Mouse (Mus musculus) neural tube, embryonic 13.5 days (tissue): ENCODE data around the gene Gemin5. TPM values are rescaled to one million over a fixed set of nuclear protein-coding genes. Genes with fewer than 3 reads are reported as not detected.

ENCODE experiments used
- ATAC-seq: fragments of 200-750 bp; cut with Nextera tagmentation; 2 replicates; pipeline ENCODE4 v1.8.0; 2017; ENCODE audit warnings: low read depth, mild to moderate bottlenecking, moderate TSS enrichment, moderate library complexity
- H3K27ac ChIP-seq: fragments of 300-500 bp; sonication (generic); replicated peaks from 2 replicates; pipeline ENCODE4 v1.5.1; 2015; ENCODE audit warnings: moderate library complexity, mild to moderate bottlenecking, inconsistent platforms
- H3K27me3 ChIP-seq: fragments of 300-500 bp; sonication (generic); 2 replicates; pipeline ENCODE4 v1.6.1; 2015; ENCODE audit warnings: mild to moderate bottlenecking, inconsistent platforms
- H3K36me3 ChIP-seq: fragments of 300-500 bp; sonication (generic); 2 replicates; pipeline ENCODE4 v1.6.1; 2015; ENCODE audit warnings: mild to moderate bottlenecking, inconsistent platforms
- H3K4me1 ChIP-seq: fragments of 300-500 bp; sonication (generic); replicated peaks from 2 replicates; pipeline ENCODE4 v1.6.1; 2015; ENCODE audit warnings: inconsistent platforms
- H3K4me2 ChIP-seq: fragments of 300-500 bp; sonication (generic); 2 replicates; pipeline ENCODE4 v1.6.1; 2015; ENCODE audit warnings: inconsistent platforms, mild to moderate bottlenecking, moderate library complexity
- H3K4me3 ChIP-seq: fragments of 300-500 bp; sonication (generic); 2 replicates; pipeline ENCODE4 v1.5.1; 2015; ENCODE audit warnings: mild to moderate bottlenecking, inconsistent platforms
- H3K9ac ChIP-seq: fragments of 300-500 bp; sonication (generic); 2 replicates; pipeline ENCODE4 v1.6.1; 2015; ENCODE audit warnings: moderate library complexity, mild to moderate bottlenecking, inconsistent platforms
- H3K9me3 ChIP-seq: fragments of 300-500 bp; sonication (generic); 2 replicates; pipeline ENCODE4 v1.6.1; 2016; ENCODE audit warnings: inconsistent platforms
- WGBS: fragments of 180-500 bp; shearing (Covaris S2); methylation state at CpG from one replicate; pipeline ENCODE4 v1.1.7; 2015; 5-methylcytosine and 5-hydroxymethylcytosine counted together
- polyA plus RNA-seq: library from polyadenylated mRNA; unstranded; fragments of >200 nt; fragmentation: Nextera tagmentation; extraction: Ambion mirVana; gene quantifications from 2 replicates; pipeline ENCODE4 v1.2.1, GENCODE M21; 2015

The Gemin5 gene
- polyA plus RNA-seq, 1 experiment from 2014 or later: 12.4 TPM

GRCm38 (mm10) chr11:58092541-58092940, 75.8 kb downstream of the Gemin5 start:
- no peak overlapping the region for H3K4me3 ChIP-seq
- H3K4me2 ChIP-seq: peak overlapping the region; percentile 36
- 57% methylated on average over 4 of the region's 4 CpGs for WGBS
- peaks cover 8% of the 10 kb centered on the region; the same call in 1 of the 2 replicates for H3K4me1 ChIP-seq
- H3K9ac ChIP-seq: no peak overlapping the region
- H3K36me3 ChIP-seq: no peaks in the 10 kb centered on the region
- H3K27me3 ChIP-seq: peaks cover 20% of the 10 kb centered on the region
- no peak overlapping the region for H3K27ac ChIP-seq
- no peaks in the 10 kb centered on the region for H3K9me3 ChIP-seq
- ATAC-seq: no peak

DNA sequence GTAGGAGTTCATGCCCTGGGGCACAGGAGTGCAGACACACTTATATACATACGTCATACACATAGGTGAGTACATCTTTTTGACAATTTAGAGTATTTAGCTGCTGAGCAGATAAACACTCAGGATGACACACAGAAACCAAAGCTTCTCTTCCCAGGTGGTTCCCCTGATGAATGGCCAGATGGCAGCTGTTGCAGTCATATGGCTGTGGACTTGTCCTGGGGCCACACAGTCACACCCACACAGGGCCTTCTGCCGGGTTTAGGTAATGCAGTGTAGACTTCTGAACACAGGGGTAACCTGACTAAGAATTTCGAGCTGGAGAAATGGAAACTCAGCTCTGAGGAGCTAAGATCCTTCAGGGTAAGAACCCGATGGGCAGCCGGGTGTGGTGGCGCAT, 86.6 kb downstream of the Gemin5 start:
- 89% methylated on average over 6 of the region's 6 CpGs for WGBS
- no peak for ATAC-seq
- H3K27me3 ChIP-seq: no peaks in the 10 kb centered on the region

DNA sequence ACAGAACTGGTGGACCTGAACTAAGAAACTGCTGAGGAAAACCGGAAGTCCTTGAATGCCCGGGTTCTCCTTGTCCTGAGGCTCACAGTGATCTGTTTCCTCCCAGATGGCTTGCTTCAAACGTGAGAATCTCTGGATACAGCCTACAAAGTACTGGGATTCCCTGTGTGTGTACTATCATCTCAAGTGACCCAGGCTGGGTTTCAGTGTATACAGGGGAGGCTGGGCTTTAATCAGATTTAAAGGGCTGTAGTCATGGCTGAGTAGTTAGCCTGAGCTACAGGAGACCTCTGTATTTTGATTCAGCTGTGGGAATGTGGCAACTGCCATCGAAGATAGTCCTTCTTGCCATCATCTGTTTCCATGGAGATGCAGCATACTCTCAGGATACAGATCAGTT, 91.1 kb downstream of the Gemin5 start:
- Histone ChIP-seq H3K9ac (no peak overlapping the region), H3K27me3 (no peaks in the 10 kb centered on the region), H3K36me3 (no peaks in the 10 kb centered on the region), H3K9me3 (no peaks in the 10 kb centered on the region), H3K4me1 (no peaks in the 10 kb centered on the region), H3K4me3 (no peak overlapping the region), H3K4me2 (no peak overlapping the region), H3K27ac (no peak overlapping the region)
- WGBS: 79% methylated on average over 4 of the region's 4 CpGs
- no peak for ATAC-seq

More for the DNA sequence above, 86.6 kb downstream of the Gemin5 start:
- Histone ChIP-seq H3K4me1 (no peaks in the 10 kb centered on the region), H3K36me3 (no peaks in the 10 kb centered on the region), H3K9me3 (no peaks in the 10 kb centered on the region), H3K4me2 (no peak overlapping the region), H3K9ac (no peak overlapping the region), H3K4me3 (no peak overlapping the region), H3K27ac (no peak overlapping the region)

DNA sequence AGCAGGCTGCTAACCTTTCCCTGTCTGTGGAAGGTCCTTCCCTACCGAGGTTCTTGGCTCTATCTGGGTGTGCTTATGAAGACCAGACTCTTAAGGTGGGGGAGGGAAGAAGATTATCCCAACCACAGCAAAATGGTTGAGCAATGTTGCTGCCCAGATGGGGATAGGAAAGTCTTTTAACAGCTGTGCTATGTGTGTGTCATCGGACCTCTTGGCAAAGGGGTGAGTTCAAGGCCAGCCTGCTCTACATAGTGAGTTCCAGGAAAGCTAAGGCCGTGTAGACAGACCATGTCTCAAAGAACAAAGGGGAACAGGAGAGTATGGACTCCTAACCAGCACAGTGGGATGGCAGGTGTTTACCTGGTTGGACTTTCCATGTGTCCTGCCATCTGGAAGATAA, 95.4 kb downstream of the Gemin5 start:
- Histone ChIP-seq H3K4me2 (no peak overlapping the region), H3K4me1 (no peaks in the 10 kb centered on the region), H3K27me3 (no peaks in the 10 kb centered on the region), H3K9ac (no peak overlapping the region), H3K4me3 (no peak overlapping the region), H3K36me3 (no peaks in the 10 kb centered on the region), H3K27ac (no peak overlapping the region), H3K9me3 (no peaks in the 10 kb centered on the region)
- WGBS: 80% methylated on average over 3 of the region's 3 CpGs
- no peak for ATAC-seq

Other genes starting within 250 kb of the Gemin5 start
- 16.2 and 18.3 TPM in 2 replicates for gene Larp1, start 159.5 kb downstream of the Gemin5 start, polyA plus RNA-seq
- not detected in 2 replicates for gene Gm12248, start 75.4 kb downstream of the Gemin5 start, polyA plus RNA-seq
- gene Cnot8, start 64.4 kb downstream of the Gemin5 start, polyA plus RNA-seq: 107 and 115 TPM in 2 replicates
- gene Mrpl22, start 3.1 kb upstream of the Gemin5 start, polyA plus RNA-seq: 111 and 127 TPM in 2 replicates
- 1.5 and 2.2 TPM in 2 replicates for gene Igtp, start 31.0 kb upstream of the Gemin5 start, polyA plus RNA-seq
- 0.95 and 0.98 TPM in 2 replicates for gene Irgm2, start 31.1 kb upstream of the Gemin5 start, polyA plus RNA-seq
- not detected in 2 replicates for gene 4930438A08Rik, start 106.3 kb upstream of the Gemin5 start, polyA plus RNA-seq
- 25.6 and 26.9 TPM in 2 replicates for gene Zfp692, start 138.5 kb upstream of the Gemin5 start, polyA plus RNA-seq
- gene Zfp672, start 161.8 kb upstream of the Gemin5 start, polyA plus RNA-seq: 35.5 and 39.5 TPM in 2 replicates
- 46.2 and 47.4 TPM in 2 replicates for gene Sh3bp5l, start 162.2 kb upstream of the Gemin5 start, polyA plus RNA-seq
- not detected in 2 replicates for gene Lypd8, start 210.5 kb upstream of the Gemin5 start, polyA plus RNA-seq